Mouse (Mus musculus): ENCODE data around the gene Fdps.

GRCm38 (mm10) chr3:89103291-89103595, 1.5 kb upstream of the Fdps start:
- TF ChIP-seq CTCF (IDR thresholded peaks at IDR 0.05; ENCODE audit: control insufficient read depth, insufficient read depth, insufficient read length) (no peak), USF1 (IDR thresholded peaks at IDR 0.05; ENCODE audit: low read depth) (no peak), MYOG (IDR thresholded peaks at IDR 0.05; ENCODE audit: control insufficient read depth, extremely low read depth, insufficient read length) (no peak), MAX (IDR thresholded peaks at IDR 0.05) (no peak), MYOD1 (IDR thresholded peaks at IDR 0.05; ENCODE audit: control insufficient read depth, insufficient read length, low read depth) (no peak)
